Mouse (Mus musculus): ENCODE data around the gene Snurf. TPM values are rescaled to one million over a fixed set of nuclear protein-coding genes. Genes with fewer than 3 reads are reported as not detected.

The Snurf gene
- polyA plus RNA-seq, 1 experiment from 2014 or later: 850 TPM

Other genes with a start within 250 kb of the Snurf start
- 3.1 and 3.6 TPM in 2 replicates for gene Gm38393, start within 50 bp of the Snurf start, polyA plus RNA-seq (2015; fragmentation: Nextera tagmentation; extraction: Ambion mirVana)
- gene Snrpn, start 135.2 kb upstream of the Snurf start, polyA plus RNA-seq (2015; fragmentation: Nextera tagmentation; extraction: Ambion mirVana): 956 and 1,064 TPM in 2 replicates

Data from midbrain, embryonic 16.5 days (tissue).